Mouse (Mus musculus): Measurements from ENCODE around the gene Fkbpl.

DNA sequence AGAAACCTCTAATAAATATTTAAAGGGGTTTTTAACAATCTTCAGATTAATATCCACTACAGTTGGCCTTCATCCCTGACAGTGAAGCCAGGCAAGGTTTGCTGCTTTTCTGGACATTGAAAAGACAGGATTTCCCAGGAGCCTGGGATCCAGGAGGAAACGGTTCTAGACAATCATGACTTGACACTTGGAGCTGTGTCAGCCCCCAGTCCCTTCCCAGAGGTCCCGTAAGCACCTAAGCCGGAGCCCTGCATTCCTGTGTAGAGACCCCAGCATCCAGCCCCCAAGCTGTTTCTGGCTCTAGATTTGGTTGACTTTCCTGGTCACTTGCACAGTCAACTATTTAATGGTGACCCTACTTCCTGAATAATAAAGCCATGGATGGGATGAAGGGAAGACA, 14.0 kb downstream of the Fkbpl start:
- TF ChIP-seq MAX (IDR thresholded peaks at IDR 0.05; ENCODE audit: low read length) (no peak), HCFC1 (IDR thresholded peaks at IDR 0.05; ENCODE audit: low read depth, low read length) (no peak)

All from CH12.LX (cell line).